Mouse (Mus musculus): ENCODE data around the gene Thsd7b. TPM values are rescaled to one million over a fixed set of nuclear protein-coding genes. Genes with fewer than 3 reads are reported as not detected.

Thsd7b gene
- polyA plus RNA-seq, 1 experiment from 2014 or later: 3.7 TPM

DNA sequence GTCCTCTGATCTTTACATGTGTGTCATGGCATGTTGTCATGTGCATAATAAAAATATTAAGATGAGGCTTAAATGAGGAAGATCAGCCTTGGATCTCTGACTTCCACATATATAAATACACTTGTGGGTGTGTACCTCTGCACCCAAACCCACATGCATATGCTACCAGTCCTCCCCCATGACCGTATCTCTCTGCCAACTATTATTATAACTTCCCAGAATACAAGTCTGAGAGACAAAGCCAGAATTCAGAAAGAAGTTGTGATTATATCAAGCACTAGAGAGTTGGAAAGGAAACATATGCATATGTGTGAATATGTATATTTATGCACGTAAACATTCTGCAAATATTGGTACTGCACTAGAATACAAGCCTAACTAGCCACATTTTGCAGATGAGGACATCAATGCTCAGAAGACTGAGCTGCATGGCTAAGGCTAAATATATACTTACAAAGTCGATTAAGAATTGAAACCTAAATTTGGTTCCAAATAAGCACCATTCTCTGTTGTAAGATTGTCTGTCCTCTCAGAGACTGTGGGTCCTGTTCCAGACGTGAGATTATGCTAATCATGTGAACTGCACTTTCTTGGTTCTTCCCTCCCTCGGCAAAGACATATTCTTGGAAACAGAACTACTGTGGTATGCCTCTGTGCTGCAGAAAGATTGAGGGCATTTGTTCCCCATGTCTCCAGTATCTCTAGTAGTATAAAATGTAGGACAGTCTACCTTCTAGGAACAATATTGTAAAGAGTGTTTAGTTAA lies 211.3 kb downstream of the Thsd7b start:
- Histone ChIP-seq H3K4me3 (ENCODE audit: low read depth, low read length) (no peak overlapping the region), H3K9me3 (ENCODE audit: control insufficient read depth, low read length) (no peaks in the 10 kb centered on the region), H3K27ac (ENCODE audit: low read depth, low read length) (no peak overlapping the region), H3K4me2 (ENCODE audit: low read depth, low read length, severe bottlenecking) (no peak overlapping the region), H3K9ac (ENCODE audit: low read length) (no peak overlapping the region), H3K36me3 (ENCODE audit: control insufficient read depth, insufficient read depth, low read length) (no peaks in the 10 kb centered on the region), H3K4me1 (replicated peaks; ENCODE audit: control insufficient read depth, insufficient read depth, low read length) (no peaks in the 10 kb centered on the region), H3K27me3 (ENCODE audit: control insufficient read depth, insufficient read depth, low read length) (no peaks in the 10 kb centered on the region)
- no peak for ATAC-seq (replicated peaks; ENCODE audit: low FRiP score)
- WGBS: 82% methylated on average over 5 of the region's 5 CpGs
- no peak for DNase-seq (ENCODE audit: low spot score)

DNA sequence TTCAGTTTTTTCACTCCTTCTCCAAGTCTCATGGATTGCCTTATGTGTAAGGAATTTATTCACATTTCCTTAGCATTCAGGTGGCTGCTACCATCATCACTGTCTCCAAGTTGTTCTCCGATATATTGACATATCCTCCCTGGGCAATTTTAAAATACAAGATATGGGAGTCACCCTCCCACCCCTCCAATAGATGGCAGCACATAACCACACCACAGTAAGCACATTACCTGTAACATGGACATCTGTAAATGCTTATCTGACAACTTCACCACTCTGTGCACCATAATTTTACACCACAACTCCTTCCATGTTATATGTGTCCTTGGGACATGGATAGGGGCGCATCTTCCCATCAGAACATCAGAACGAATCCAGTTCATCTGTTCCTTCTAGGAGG lies 218.0 kb downstream of the Thsd7b start:
- Histone ChIP-seq H3K9me3 (ENCODE audit: control insufficient read depth, low read length) (no peaks in the 10 kb centered on the region), H3K4me3 (ENCODE audit: low read depth, low read length) (no peak overlapping the region), H3K4me1 (replicated peaks; ENCODE audit: control insufficient read depth, insufficient read depth, low read length) (no peaks in the 10 kb centered on the region), H3K27ac (ENCODE audit: low read depth, low read length) (no peak overlapping the region), H3K9ac (ENCODE audit: low read length) (no peak overlapping the region), H3K36me3 (ENCODE audit: control insufficient read depth, insufficient read depth, low read length) (no peaks in the 10 kb centered on the region), H3K27me3 (ENCODE audit: control insufficient read depth, insufficient read depth, low read length) (no peaks in the 10 kb centered on the region), H3K4me2 (ENCODE audit: low read depth, low read length, severe bottlenecking) (no peak overlapping the region)
- no peak for ATAC-seq (replicated peaks; ENCODE audit: low FRiP score)
- WGBS: 88% methylated on average over 3 of the region's 3 CpGs
- no peak for DNase-seq (ENCODE audit: low spot score)

- H3K4me3 ChIP-seq (ENCODE audit: low read depth, low read length): no peak overlapping the region
- ATAC-seq (replicated peaks; ENCODE audit: low FRiP score): no peak
- no peak overlapping the region for H3K4me2 ChIP-seq (ENCODE audit: low read depth, low read length, severe bottlenecking)
- H3K9ac ChIP-seq (ENCODE audit: low read length): no peak overlapping the region
- WGBS: 74% methylated on average over 1 of the region's 1 CpGs
- no peaks in the 10 kb centered on the region for H3K9me3 ChIP-seq (ENCODE audit: control insufficient read depth, low read length)
- no peak overlapping the region for H3K27ac ChIP-seq (ENCODE audit: low read depth, low read length)
- H3K36me3 ChIP-seq (ENCODE audit: control insufficient read depth, insufficient read depth, low read length): no peaks in the 10 kb centered on the region
- no peak for DNase-seq (ENCODE audit: low spot score)
- no peaks in the 10 kb centered on the region for H3K27me3 ChIP-seq (ENCODE audit: control insufficient read depth, insufficient read depth, low read length)
- H3K4me1 ChIP-seq (replicated peaks; ENCODE audit: control insufficient read depth, insufficient read depth, low read length): no peaks in the 10 kb centered on the region
These were observed 220.8 kb downstream of the Thsd7b start for GRCm38 (mm10) chr1:129493929-129494328.

- WGBS: 82% methylated on average over 3 of the region's 3 CpGs
- Histone ChIP-seq H3K4me2 (ENCODE audit: low read depth, low read length, severe bottlenecking) (no peak overlapping the region), H3K9ac (ENCODE audit: low read length) (no peak overlapping the region), H3K27ac (ENCODE audit: low read depth, low read length) (no peak overlapping the region), H3K27me3 (ENCODE audit: control insufficient read depth, insufficient read depth, low read length) (no peaks in the 10 kb centered on the region), H3K4me3 (ENCODE audit: low read depth, low read length) (no peak overlapping the region), H3K9me3 (ENCODE audit: control insufficient read depth, low read length) (no peaks in the 10 kb centered on the region), H3K36me3 (ENCODE audit: control insufficient read depth, insufficient read depth, low read length) (no peaks in the 10 kb centered on the region), H3K4me1 (replicated peaks; ENCODE audit: control insufficient read depth, insufficient read depth, low read length) (no peaks in the 10 kb centered on the region)
- DNase-seq (ENCODE audit: low spot score) (no peak), ATAC-seq (replicated peaks; ENCODE audit: low FRiP score) (no peak)
These were observed 228.6 kb downstream of the Thsd7b start for GRCm38 (mm10) chr1:129501707-129502106.

- no peaks in the 10 kb centered on the region for H3K27me3 ChIP-seq (ENCODE audit: control insufficient read depth, insufficient read depth, low read length)
- ATAC-seq (replicated peaks; ENCODE audit: low FRiP score): no peak
- no peak overlapping the region for H3K27ac ChIP-seq (ENCODE audit: low read depth, low read length)
- DNase-seq (ENCODE audit: low spot score): no peak
- H3K4me1 ChIP-seq (replicated peaks; ENCODE audit: control insufficient read depth, insufficient read depth, low read length): no peaks in the 10 kb centered on the region
- H3K4me3 ChIP-seq (ENCODE audit: low read depth, low read length): no peak overlapping the region
- WGBS: 90% methylated on average over 1 of the region's 1 CpGs
- no peak overlapping the region for H3K4me2 ChIP-seq (ENCODE audit: low read depth, low read length, severe bottlenecking)
- H3K36me3 ChIP-seq (ENCODE audit: control insufficient read depth, insufficient read depth, low read length): no peaks in the 10 kb centered on the region
- H3K9ac ChIP-seq (ENCODE audit: low read length): no peak overlapping the region
- no peaks in the 10 kb centered on the region for H3K9me3 ChIP-seq (ENCODE audit: control insufficient read depth, low read length)
These were observed 243.3 kb downstream of the Thsd7b start for GRCm38 (mm10) chr1:129516379-129516778.

DNA sequence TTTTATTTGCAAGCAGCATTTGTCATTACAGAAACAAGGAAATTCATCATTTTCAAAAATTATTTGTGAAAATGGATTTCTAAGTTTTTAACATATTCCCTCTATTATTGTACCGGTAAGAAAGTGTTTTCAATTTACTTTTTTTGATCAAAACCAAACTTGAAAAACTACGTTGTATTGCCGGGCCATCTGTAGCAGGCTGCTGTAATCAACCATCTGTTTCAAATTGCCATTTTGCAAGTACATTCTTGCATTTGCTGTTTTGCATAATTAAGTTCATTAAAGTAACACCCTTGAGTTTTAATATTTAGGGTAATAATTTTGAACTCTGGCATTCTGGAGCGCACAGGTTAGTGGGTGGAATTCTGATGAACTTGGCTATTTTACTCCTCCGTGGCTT lies 246.6 kb downstream of the Thsd7b start:
- Histone ChIP-seq H3K4me2 (ENCODE audit: low read depth, low read length, severe bottlenecking) (no peak overlapping the region), H3K27ac (ENCODE audit: low read depth, low read length) (no peak overlapping the region), H3K36me3 (ENCODE audit: control insufficient read depth, insufficient read depth, low read length) (no peaks in the 10 kb centered on the region), H3K4me3 (ENCODE audit: low read depth, low read length) (no peak overlapping the region), H3K9me3 (ENCODE audit: control insufficient read depth, low read length) (no peaks in the 10 kb centered on the region), H3K9ac (ENCODE audit: low read length) (no peak overlapping the region), H3K27me3 (ENCODE audit: control insufficient read depth, insufficient read depth, low read length) (no peaks in the 10 kb centered on the region), H3K4me1 (replicated peaks; ENCODE audit: control insufficient read depth, insufficient read depth, low read length) (no peaks in the 10 kb centered on the region)
- WGBS: 91% methylated on average over 5 of the region's 5 CpGs
- DNase-seq (ENCODE audit: low spot score) (no peak), ATAC-seq (replicated peaks; ENCODE audit: low FRiP score) (no peak)

DNA sequence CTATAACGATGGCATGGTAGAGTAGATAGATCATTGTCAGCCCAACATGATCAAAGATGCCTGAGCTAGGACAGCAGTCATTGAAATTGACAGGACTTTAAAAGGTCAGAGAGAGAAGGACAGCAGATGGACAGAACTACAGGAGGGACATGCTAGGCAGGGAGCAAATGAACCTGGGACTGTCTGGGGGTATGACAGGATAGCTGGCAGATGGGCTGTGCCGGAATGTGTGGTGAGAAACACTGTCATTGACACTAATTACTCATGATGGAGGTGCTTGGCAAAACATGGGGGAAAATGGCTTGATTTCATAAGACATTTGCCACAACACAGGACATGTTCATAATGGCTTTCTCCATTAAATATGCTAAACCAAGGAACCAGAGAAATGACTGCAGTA lies 253.9 kb downstream of the Thsd7b start:
- Histone ChIP-seq H3K4me1 (replicated peaks; ENCODE audit: control insufficient read depth, insufficient read depth, low read length) (no peaks in the 10 kb centered on the region), H3K4me3 (ENCODE audit: low read depth, low read length) (no peak overlapping the region), H3K36me3 (ENCODE audit: control insufficient read depth, insufficient read depth, low read length) (no peaks in the 10 kb centered on the region), H3K27me3 (ENCODE audit: control insufficient read depth, insufficient read depth, low read length) (no peaks in the 10 kb centered on the region), H3K4me2 (ENCODE audit: low read depth, low read length, severe bottlenecking) (no peak overlapping the region), H3K9me3 (ENCODE audit: control insufficient read depth, low read length) (no peaks in the 10 kb centered on the region), H3K9ac (ENCODE audit: low read length) (no peak overlapping the region), H3K27ac (ENCODE audit: low read depth, low read length) (no peak overlapping the region)
- WGBS: 90% methylated on average over 2 of the region's 2 CpGs
- ATAC-seq (replicated peaks; ENCODE audit: low FRiP score) (no peak), DNase-seq (ENCODE audit: low spot score) (no peak)

GRCm38 (mm10) chr1:129532206-129532605 lies 259.1 kb downstream of the Thsd7b start:
- 92% methylated on average over 3 of the region's 3 CpGs for WGBS
- no peak overlapping the region for H3K4me3 ChIP-seq (ENCODE audit: low read depth, low read length)
- no peaks in the 10 kb centered on the region for H3K9me3 ChIP-seq (ENCODE audit: control insufficient read depth, low read length)
- H3K36me3 ChIP-seq (ENCODE audit: control insufficient read depth, insufficient read depth, low read length): no peaks in the 10 kb centered on the region
- no peaks in the 10 kb centered on the region for H3K27me3 ChIP-seq (ENCODE audit: control insufficient read depth, insufficient read depth, low read length)
- no peak overlapping the region for H3K9ac ChIP-seq (ENCODE audit: low read length)
- H3K4me1 ChIP-seq (replicated peaks; ENCODE audit: control insufficient read depth, insufficient read depth, low read length): no peaks in the 10 kb centered on the region
- DNase-seq (ENCODE audit: low spot score): no peak
- ATAC-seq (replicated peaks; ENCODE audit: low FRiP score): no peak
- no peak overlapping the region for H3K27ac ChIP-seq (ENCODE audit: low read depth, low read length)
- H3K4me2 ChIP-seq (ENCODE audit: low read depth, low read length, severe bottlenecking): no peak overlapping the region

GRCm38 (mm10) chr1:129538508-129538907 lies 265.4 kb downstream of the Thsd7b start:
- Histone ChIP-seq H3K4me3 (ENCODE audit: low read depth, low read length) (no peak overlapping the region), H3K27ac (ENCODE audit: low read depth, low read length) (no peak overlapping the region), H3K4me1 (replicated peaks; ENCODE audit: control insufficient read depth, insufficient read depth, low read length) (no peaks in the 10 kb centered on the region), H3K27me3 (ENCODE audit: control insufficient read depth, insufficient read depth, low read length) (no peaks in the 10 kb centered on the region), H3K36me3 (ENCODE audit: control insufficient read depth, insufficient read depth, low read length) (no peaks in the 10 kb centered on the region), H3K9me3 (ENCODE audit: control insufficient read depth, low read length) (no peaks in the 10 kb centered on the region), H3K9ac (ENCODE audit: low read length) (no peak overlapping the region), H3K4me2 (ENCODE audit: low read depth, low read length, severe bottlenecking) (no peak overlapping the region)
- ATAC-seq (replicated peaks; ENCODE audit: low FRiP score): no peak
- WGBS: 86% methylated on average over 2 of the region's 2 CpGs
- DNase-seq (ENCODE audit: low spot score): no peak
